Mouse (Mus musculus) forebrain, embryonic 14.5 days (tissue): ENCODE data around the gene Tubgcp2. TPM values are rescaled to one million over a fixed set of nuclear protein-coding genes. Genes with fewer than 3 reads are reported as not detected.

Source experiments
- ATAC-seq: fragments of 200-750 bp; cut with Nextera tagmentation; 2 replicates; pipeline ENCODE4 v1.8.0; 2017; ENCODE audit warnings: mild to moderate bottlenecking, moderate library complexity
- DNase-seq: peaks from one replicate; pipeline ENCODE4 v3.0.0-alpha.2; 2015; ENCODE audit warnings: low spot score
- H3K27ac ChIP-seq: fragments of 300-500 bp; sonication (generic); 2 replicates; pipeline ENCODE4 v1.5.1; 2014; ENCODE audit warnings: low read depth, mild to moderate bottlenecking, control low read depth, low read length, moderate library complexity
- H3K27me3 ChIP-seq: fragments of 300-500 bp; sonication (generic); replicated peaks from 2 replicates; pipeline ENCODE4 v1.6.1; 2014; ENCODE audit warnings: low read length, control low read depth, mixed read lengths; ENCODE audit not compliant: control insufficient read depth, insufficient read depth
- H3K36me3 ChIP-seq: fragments of 300-500 bp; sonication (generic); 2 replicates; pipeline ENCODE4 v1.6.1; 2014; ENCODE audit warnings: low read length, control low read depth; ENCODE audit not compliant: control insufficient read depth, insufficient read depth
- H3K4me1 ChIP-seq: fragments of 300-500 bp; sonication (generic); 2 replicates; pipeline ENCODE4 v1.6.1; 2014; ENCODE audit warnings: antibody characterized with exemption, low read length, control low read depth; ENCODE audit not compliant: control insufficient read depth, insufficient read depth
- H3K4me2 ChIP-seq: fragments of 300-500 bp; sonication (generic); 2 replicates; pipeline ENCODE4 v1.6.1; 2014; ENCODE audit warnings: mild to moderate bottlenecking, control low read depth, low read length
- H3K4me3 ChIP-seq: fragments of 300-500 bp; sonication (generic); 2 replicates; pipeline ENCODE4 v1.5.1; 2014; ENCODE audit warnings: low read depth, low read length, control low read depth
- H3K9ac ChIP-seq: fragments of 300-500 bp; sonication (generic); 2 replicates; pipeline ENCODE4 v1.6.1; 2014; ENCODE audit warnings: mild to moderate bottlenecking, low read length, control low read depth, moderate library complexity
- H3K9me3 ChIP-seq: fragments of 300-500 bp; sonication (generic); replicated peaks from 2 replicates; pipeline ENCODE4 v1.6.1; 2016; ENCODE audit warnings: low read length, control low read depth, mixed read lengths; ENCODE audit not compliant: control insufficient read depth
- WGBS: fragments of 180-500 bp; shearing (Covaris S2); extraction: QIAGEN DNeasy Blood & Tissue Kit; methylation state at CpG from one replicate; pipeline ENCODE4 v1.1.7; 2014; 5-methylcytosine and 5-hydroxymethylcytosine counted together
- polyA plus RNA-seq: library from polyadenylated mRNA; unstranded; fragments of >200 nt; fragmentation: Nextera tagmentation; extraction: Ambion mirVana; gene quantifications from 2 replicates; pipeline ENCODE4 v1.2.1, GENCODE M21; 2014

Gene Tubgcp2
- polyA plus RNA-seq, 1 experiment from 2014 or later = 64.3 TPM

DNA sequence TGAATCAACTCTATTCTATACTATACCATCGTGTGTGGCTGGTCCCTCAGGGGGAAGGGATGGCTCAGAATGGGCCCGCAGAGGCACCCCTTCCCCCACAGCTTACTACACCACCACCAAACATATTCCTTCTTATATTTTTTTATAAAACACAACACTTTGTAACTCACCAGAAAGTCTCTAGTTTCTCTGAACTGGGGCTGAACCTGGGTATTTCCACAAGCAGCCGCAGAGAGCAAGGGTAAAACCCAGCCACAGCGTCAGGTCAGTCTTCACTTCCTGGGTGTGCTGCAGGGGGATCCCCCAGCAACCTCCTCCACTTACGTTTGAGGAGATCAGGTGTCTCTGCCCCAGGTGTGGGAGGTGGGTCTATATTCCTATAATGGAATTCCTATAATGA lies 68.0 kb downstream of the Tubgcp2 start:
- DNase-seq = no peak
- 55% methylated on average over 5 of the region's 5 CpGs for WGBS

DNA sequence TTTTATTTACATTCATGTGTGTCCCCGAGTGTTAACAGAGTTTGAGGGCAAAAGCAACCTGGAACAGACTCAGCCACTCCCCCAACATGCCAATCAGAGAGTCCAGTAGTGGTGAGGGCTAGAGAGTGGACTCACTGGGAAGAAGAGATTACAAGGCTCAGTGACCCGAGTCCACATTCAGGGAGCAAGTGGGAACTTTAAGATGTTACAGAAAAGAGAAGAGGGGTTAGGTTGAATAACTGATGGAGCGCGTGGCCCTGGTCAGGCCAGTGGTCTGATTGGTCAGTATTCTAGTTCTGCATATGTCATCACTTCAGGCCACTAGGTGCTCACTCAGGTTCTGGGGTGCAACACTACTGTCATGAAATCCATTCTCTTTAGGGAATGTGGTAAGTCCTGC lies 69.3 kb downstream of the Tubgcp2 start:
- Histone ChIP-seq H3K36me3 (no peaks in the 10 kb centered on the region), H3K4me2 (no peak overlapping the region), H3K4me3 (no peak overlapping the region), H3K27me3 (no peaks in the 10 kb centered on the region), H3K9ac (no peak overlapping the region), H3K9me3 (no peaks in the 10 kb centered on the region), H3K27ac (no peak overlapping the region), H3K4me1 (no peaks in the 10 kb centered on the region)
- WGBS = 11% methylated on average over 4 of the region's 4 CpGs
- ATAC-seq (no peak), DNase-seq (no peak)

More for the DNA sequence above, 68.0 kb downstream of the Tubgcp2 start:
- Histone ChIP-seq H3K4me1 (no peaks in the 10 kb centered on the region), H3K27ac (no peak overlapping the region), H3K9ac (no peak overlapping the region), H3K4me3 (no peak overlapping the region), H3K4me2 (no peak overlapping the region), H3K27me3 (no peaks in the 10 kb centered on the region), H3K36me3 (no peaks in the 10 kb centered on the region), H3K9me3 (no peaks in the 10 kb centered on the region)
- ATAC-seq = no peak

DNA sequence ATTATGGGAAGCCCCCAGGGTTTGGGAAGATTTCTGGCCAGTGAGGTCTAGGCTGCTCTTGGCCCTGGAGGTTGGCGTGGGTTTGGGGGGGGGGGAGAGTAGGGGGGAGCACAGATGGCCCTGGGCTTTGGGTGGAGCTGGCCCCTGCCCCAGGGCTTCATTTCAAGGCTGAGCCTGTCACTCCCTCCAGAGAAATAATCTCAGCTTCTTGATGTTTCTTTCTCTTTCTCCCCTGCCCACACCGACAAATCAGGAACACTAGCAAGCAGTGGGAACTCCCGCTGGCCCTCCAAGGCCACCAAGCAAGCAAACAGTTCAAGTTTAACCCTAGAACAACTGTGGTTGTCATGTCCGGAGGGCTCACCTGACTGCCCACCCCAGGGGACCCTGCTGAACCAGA lies 72.7 kb downstream of the Tubgcp2 start:
- H3K36me3 ChIP-seq = no peaks in the 10 kb centered on the region
- no peak for DNase-seq
- no peaks in the 10 kb centered on the region for H3K4me1 ChIP-seq
- no peak overlapping the region for H3K4me2 ChIP-seq
- H3K27me3 ChIP-seq = no peaks in the 10 kb centered on the region
- no peak overlapping the region for H3K9ac ChIP-seq
- ATAC-seq = no peak
- no peaks in the 10 kb centered on the region for H3K9me3 ChIP-seq
- 64% methylated on average over 4 of the region's 4 CpGs for WGBS
- H3K27ac ChIP-seq = no peak overlapping the region
- H3K4me3 ChIP-seq = no peak overlapping the region

DNA sequence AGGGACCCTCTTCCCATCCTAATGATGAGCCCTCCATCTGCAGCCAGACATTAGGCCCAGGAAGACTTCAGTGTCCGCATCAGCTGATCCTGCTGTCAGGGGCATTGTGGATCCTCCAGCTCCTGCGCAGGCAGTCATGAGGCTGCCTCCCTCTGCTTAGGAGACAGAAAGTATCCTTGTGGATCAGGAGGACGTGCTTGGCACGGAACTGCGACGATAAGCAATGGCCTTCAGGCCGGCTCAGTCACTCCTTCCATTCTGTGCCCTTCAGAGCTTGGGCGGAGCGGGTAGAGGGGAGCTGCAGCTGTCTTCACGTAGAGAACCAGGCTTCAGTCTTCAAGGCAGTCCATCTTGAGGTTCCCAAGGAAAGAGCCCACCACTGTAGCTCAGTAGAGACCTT lies 75.3 kb downstream of the Tubgcp2 start:
- Histone ChIP-seq H3K4me1 (peaks cover 2% of the 10 kb centered on the region; the same call in 1 of the 2 replicates), H3K27ac (no peak overlapping the region), H3K4me2 (no peak overlapping the region), H3K36me3 (no peaks in the 10 kb centered on the region), H3K27me3 (no peaks in the 10 kb centered on the region), H3K9ac (no peak overlapping the region), H3K9me3 (no peaks in the 10 kb centered on the region), H3K4me3 (no peak overlapping the region)
- 83% methylated on average over 10 of the region's 10 CpGs for WGBS
- no peak for ATAC-seq
- DNase-seq = no peak

DNA sequence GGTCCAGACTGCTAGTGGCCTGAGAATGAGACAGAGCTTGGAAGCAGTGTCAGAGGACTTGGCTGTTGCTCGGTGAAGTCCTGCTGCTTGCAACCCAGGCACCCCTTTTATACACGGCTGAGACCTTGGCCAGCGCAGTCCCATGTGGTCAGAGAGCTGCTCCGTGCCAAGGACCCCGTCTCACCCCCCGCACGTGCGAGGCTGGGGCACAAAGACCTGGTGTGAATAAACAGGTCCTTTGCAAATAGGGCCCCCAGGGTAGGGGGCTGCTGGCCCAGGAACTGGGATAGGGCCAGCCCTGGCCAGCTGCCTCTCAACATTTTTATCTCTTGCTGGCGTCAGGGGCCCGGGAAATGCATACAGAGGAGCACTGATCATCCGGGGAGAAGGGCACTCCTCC lies 78.5 kb downstream of the Tubgcp2 start:
- DNase-seq (peak; percentile 19), ATAC-seq (no peak)
- Histone ChIP-seq H3K27ac (no peak overlapping the region), H3K27me3 (no peaks in the 10 kb centered on the region), H3K4me3 (no peak overlapping the region), H3K4me2 (no peak overlapping the region), H3K4me1 (peaks cover 2% of the 10 kb centered on the region; the same call in 1 of the 2 replicates), H3K9me3 (no peaks in the 10 kb centered on the region), H3K9ac (no peak overlapping the region), H3K36me3 (no peaks in the 10 kb centered on the region)
- WGBS = 30% methylated on average over 11 of the region's 11 CpGs

DNA sequence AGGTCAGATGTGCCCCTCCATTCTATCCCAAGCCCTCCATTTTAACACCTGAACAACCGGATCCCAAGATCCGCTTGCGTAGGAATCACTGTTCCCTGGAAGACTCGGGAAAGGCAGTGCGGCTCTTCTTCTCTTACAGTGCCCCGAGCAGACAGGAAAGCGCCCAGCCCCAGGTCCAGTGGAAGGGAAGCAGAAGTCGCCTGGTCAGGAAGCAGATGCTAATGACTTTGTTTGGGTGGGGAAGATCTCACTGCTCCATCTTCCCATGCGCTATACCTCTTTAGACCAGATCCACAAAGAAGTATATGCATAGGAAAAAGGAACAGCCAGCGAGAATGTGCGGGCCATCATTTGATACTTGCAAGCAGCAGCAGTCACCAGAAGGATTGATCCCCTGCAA lies 79.0 kb downstream of the Tubgcp2 start:
- no peaks in the 10 kb centered on the region for H3K36me3 ChIP-seq
- H3K27ac ChIP-seq = no peak overlapping the region
- H3K4me1 ChIP-seq = peaks cover 2% of the 10 kb centered on the region; the same call in 1 of the 2 replicates
- ATAC-seq (no peak), DNase-seq (no peak)
- H3K4me3 ChIP-seq = no peak overlapping the region
- no peak overlapping the region for H3K4me2 ChIP-seq
- H3K9me3 ChIP-seq = no peaks in the 10 kb centered on the region
- no peaks in the 10 kb centered on the region for H3K27me3 ChIP-seq
- WGBS = 66% methylated on average over 11 of the region's 11 CpGs
- H3K9ac ChIP-seq = no peak overlapping the region

DNA sequence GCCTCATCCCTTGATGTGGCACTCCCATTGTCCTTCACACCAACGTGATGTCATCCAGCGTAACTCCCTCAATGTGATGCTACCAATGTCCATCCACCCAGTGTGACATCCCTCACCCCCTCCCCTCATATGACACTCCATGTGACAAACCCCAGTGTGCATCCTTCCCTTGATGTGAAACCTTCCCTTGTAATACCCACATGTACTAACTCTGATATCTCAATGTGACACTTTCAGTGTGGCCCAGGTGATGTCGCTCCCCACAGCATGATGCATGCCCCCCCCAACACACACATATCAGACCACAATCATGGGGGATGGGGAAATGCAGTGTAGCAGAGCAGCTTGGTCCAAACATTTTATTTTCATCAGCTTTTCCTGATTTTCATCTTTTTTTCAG lies 79.8 kb downstream of the Tubgcp2 start:
- WGBS = 83% methylated on average over 3 of the region's 3 CpGs
- ATAC-seq = no peak
- no peaks in the 10 kb centered on the region for H3K36me3 ChIP-seq

DNA sequence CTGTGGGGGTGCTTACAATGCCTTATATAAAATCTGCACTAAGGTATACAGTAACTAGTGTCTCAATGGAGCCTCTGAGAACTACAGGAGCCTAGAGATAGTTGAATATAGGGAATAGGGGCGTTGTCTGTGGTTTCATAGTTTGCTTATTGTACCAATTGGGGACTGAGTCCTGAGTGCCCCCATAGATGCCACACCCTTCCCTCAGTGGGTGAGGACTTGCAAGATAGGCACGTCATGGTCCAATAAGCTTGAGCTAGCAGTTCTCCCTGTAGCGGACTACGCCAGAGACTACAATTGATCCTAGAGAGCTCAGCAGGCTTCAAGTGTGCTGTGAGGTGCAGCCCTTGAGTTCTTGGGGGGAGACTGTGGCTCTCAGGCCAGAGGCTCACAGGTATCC lies 81.0 kb downstream of the Tubgcp2 start:
- Histone ChIP-seq H3K9ac (no peak overlapping the region), H3K27ac (no peak overlapping the region), H3K4me1 (peaks cover 5% of the 10 kb centered on the region), H3K9me3 (no peaks in the 10 kb centered on the region), H3K4me2 (no peak overlapping the region), H3K4me3 (no peak overlapping the region), H3K36me3 (no peaks in the 10 kb centered on the region), H3K27me3 (peaks cover 10% of the 10 kb centered on the region; the same call in 1 of the 2 replicates)
- ATAC-seq = no peak
- WGBS = 85% methylated on average over 4 of the region's 4 CpGs
- DNase-seq = no peak

More for the DNA sequence above, 79.8 kb downstream of the Tubgcp2 start:
- no peak overlapping the region for H3K9ac ChIP-seq
- H3K4me1 ChIP-seq = peaks cover 2% of the 10 kb centered on the region; the same call in 1 of the 2 replicates
- no peak for DNase-seq
- no peak overlapping the region for H3K4me3 ChIP-seq
- H3K4me2 ChIP-seq = no peak overlapping the region
- H3K9me3 ChIP-seq = no peaks in the 10 kb centered on the region
- H3K27me3 ChIP-seq = 0 out of 2 replicates have a peak, but pooled peaks cover 5% of the 10 kb centered on the region
- H3K27ac ChIP-seq = no peak overlapping the region

DNA sequence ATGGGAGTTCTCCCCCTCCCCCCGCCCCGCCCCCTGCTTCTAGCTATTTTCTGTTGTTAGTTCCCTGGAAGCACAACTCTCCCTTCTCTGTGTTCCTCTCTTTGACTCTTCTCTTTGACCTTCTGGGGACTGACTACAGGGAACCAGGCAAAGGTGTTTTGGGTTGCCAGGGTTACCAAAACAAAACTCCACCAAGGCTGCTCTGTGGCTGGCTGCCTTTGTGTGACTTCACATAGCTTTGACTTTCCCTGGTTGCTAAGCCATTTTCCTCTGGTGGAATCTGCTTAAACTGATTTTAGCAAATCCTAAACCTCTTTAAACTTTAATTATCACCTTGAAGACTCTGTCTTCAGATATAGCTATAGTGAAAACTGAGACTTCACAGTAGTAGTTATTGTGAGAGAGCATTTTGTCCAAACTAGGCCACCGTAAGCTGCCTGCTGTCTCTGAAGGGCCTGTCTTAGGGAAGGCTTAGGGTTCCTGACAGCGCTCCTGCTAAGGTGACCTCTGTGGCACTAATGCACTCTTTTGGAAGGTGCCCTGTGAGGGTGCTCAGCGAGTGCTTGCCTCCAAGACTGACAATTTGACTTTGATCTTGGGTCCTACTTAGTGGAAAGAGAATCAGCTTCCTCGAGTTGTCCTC lies 84.4 kb downstream of the Tubgcp2 start:
- H3K4me2 ChIP-seq = no peak overlapping the region
- ATAC-seq = no peak
- 56% methylated on average over 6 of the region's 6 CpGs for WGBS
- no peaks in the 10 kb centered on the region for H3K9me3 ChIP-seq
- DNase-seq = no peak
- H3K27me3 ChIP-seq = peaks cover 35% of the 10 kb centered on the region
- H3K36me3 ChIP-seq = no peaks in the 10 kb centered on the region
- H3K4me1 ChIP-seq = peaks cover 7% of the 10 kb centered on the region
- no peak overlapping the region for H3K27ac ChIP-seq
- no peak overlapping the region for H3K4me3 ChIP-seq
- no peak overlapping the region for H3K9ac ChIP-seq
